Mouse (Mus musculus) kidney, adult 2 months (tissue): Measurements from ENCODE around the gene Ms4a1. TPM values are rescaled to one million over a fixed set of nuclear protein-coding genes. Genes with fewer than 3 reads are reported as not detected.

Experiments used
- DNase-seq: peaks from one replicate; pipeline ENCODE4 v3.0.0; 2021
- H3K27ac ChIP-seq: fragments of 200-500 bp; 2 replicates; pipeline ENCODE4 v1.5.1; 2012; ENCODE audit warnings: low read depth, low read length, control low read depth, inconsistent platforms; ENCODE audit not compliant: insufficient read depth
- H3K27me3 ChIP-seq: fragments of 200-500 bp; replicated peaks from 2 replicates; pipeline ENCODE4 v1.6.1; 2012; ENCODE audit warnings: mild to moderate bottlenecking, moderate library complexity, low read length, inconsistent platforms; ENCODE audit not compliant: control insufficient read depth, insufficient read depth
- H3K36me3 ChIP-seq: fragments of 200-500 bp; 2 replicates; pipeline ENCODE4 v1.6.1; 2012; ENCODE audit warnings: mild to moderate bottlenecking, moderate library complexity, low read length, inconsistent platforms; ENCODE audit not compliant: control insufficient read depth, insufficient read depth
- H3K4me1 ChIP-seq: fragments of 200-500 bp; 2 replicates; pipeline ENCODE4 v1.6.1; 2011; ENCODE audit warnings: low read length; ENCODE audit not compliant: control insufficient read depth, insufficient read depth
- H3K4me3 ChIP-seq: fragments of 200-500 bp; 2 replicates; pipeline ENCODE4 v1.5.1; 2011; ENCODE audit warnings: mild to moderate bottlenecking, low read depth, low read length, control low read depth; ENCODE audit not compliant: insufficient read depth
- CTCF ChIP-seq: fragments of 200-500 bp; conservative IDR thresholded peaks from 2 replicates; pipeline ENCODE4 v1.5.1; 2011; ENCODE audit warnings: low read depth, mild to moderate bottlenecking, control low read depth, low read length, moderate library complexity, mixed read lengths; ENCODE audit not compliant: insufficient read depth, insufficient read length
- POLR2A ChIP-seq: fragments of 200-500 bp; IDR thresholded peaks from one replicate; pipeline ENCODE4 v1.6.1; 2011; ENCODE audit warnings: low read depth, low read length, control low read depth
- WGBS: fragments of 180-500 bp; shearing (Covaris S2); methylation state at CpG from one replicate; pipeline ENCODE4 v1.1.7; 2018; 5-methylcytosine and 5-hydroxymethylcytosine counted together
- polyA plus RNA-seq: library from polyadenylated mRNA; depleted of rRNA; stranded (reverse); fragments of >200 nt; gene quantifications from 2 replicates; pipeline ENCODE4 v1.2.3, GENCODE M21; 2012; rRNA removed

Gene Ms4a1
- polyA plus RNA-seq, 1 experiment: 1.9 TPM

DNA sequence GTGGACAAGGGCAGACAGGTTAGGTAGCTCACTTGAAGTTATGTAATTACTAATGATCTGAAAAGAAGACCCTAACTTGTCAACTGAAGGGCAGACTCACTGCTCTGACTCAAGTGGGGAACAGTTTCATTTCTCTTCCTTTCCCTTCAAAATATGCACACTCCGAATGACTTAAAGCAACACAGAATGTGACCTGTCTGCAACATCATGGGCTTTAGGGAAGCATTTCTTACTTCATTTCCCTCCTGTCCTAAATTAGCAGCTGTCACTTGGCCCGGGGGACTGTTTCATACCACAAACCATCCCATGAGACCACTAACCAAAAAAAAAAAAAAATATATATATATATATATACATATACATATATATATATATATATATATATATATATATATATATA lies 4.5 kb downstream of the Ms4a1 start:
- no peaks in the 10 kb centered on the region for H3K36me3 ChIP-seq
- no peak overlapping the region for H3K27ac ChIP-seq
- H3K4me1 ChIP-seq: no peaks in the 10 kb centered on the region
- no peaks in the 10 kb centered on the region; the same call in 1 of the 2 replicates for H3K27me3 ChIP-seq
- no peak for TF ChIP-seq CTCF
- no peak for DNase-seq
- H3K4me3 ChIP-seq: no peak overlapping the region
- 78% methylated on average over 2 of the region's 2 CpGs for whole genome bisulfite sequencing

DNA sequence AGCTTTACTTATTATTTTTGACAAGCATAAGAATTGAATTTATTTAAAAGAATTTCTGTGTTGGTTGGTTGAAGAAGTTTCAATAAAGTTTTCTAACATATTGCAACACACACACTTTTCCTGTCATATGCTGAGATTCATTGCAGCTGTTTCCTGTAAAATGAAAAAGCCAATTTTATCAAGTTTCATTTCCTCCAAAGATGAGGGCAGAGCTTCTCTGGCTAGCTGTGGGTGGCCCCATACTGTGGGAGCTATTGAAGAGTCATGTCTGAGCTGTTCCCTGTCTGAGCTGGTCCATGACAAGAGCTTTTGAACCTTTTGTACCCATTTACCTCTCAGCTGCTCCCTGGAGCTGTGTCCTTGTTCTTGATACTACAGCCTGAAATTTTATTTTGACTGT lies 21.8 kb downstream of the Ms4a1 start:
- Histone ChIP-seq H3K4me1 (no peaks in the 10 kb centered on the region), H3K27ac (no peak overlapping the region), H3K36me3 (no peaks in the 10 kb centered on the region), H3K4me3 (no peak overlapping the region), H3K27me3 (no peaks in the 10 kb centered on the region)
- TF ChIP-seq CTCF: no peak
- no peak for TF ChIP-seq POLR2A
- peak; percentile 8 for DNase-seq

DNA sequence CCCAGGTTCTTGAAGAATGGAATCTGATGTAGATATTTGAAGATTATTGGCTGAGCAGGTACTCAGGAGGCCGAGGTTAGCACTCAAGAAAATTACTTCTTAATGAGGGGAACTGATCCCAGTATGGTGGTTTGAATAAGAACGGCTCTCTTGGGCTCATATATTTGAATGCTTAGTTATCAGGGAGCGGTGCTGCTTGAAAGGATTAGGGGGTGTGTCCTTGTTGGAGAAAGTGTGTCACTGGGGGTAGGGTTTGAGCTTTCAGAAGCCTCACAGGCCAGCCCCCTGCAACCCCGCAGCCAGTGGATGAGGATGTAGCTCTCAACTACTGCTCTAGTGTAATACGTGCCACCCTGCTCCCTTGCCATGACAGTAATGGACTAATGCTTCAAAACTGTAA lies 23.5 kb downstream of the Ms4a1 start:
- Histone ChIP-seq H3K27me3 (no peaks in the 10 kb centered on the region), H3K36me3 (no peaks in the 10 kb centered on the region), H3K4me1 (no peaks in the 10 kb centered on the region), H3K27ac (no peak overlapping the region), H3K4me3 (no peak overlapping the region)
- TF ChIP-seq POLR2A (no peak), CTCF (no peak)
- 60% methylated on average over 5 of the region's 5 CpGs for WGBS
- no peak for DNase-seq

DNA sequence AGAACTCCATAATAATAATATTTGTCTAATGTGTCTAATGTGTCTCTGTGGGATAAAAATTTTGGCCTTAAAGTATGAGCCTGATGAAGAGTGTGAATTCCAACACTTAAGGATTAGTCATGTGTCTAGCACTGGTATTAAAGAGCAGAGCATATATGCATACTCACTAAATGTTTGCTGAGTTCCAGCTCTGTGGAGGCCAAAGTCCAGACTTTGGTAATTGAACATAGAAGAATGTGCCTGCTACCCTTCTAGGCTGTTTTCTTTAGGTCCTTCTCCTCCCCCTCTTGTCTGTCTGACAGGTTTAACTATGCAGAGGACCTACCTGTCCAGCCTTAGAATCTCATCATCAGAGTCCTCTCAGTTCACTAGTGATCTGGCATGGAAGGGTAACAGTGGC lies 30.2 kb downstream of the Ms4a1 start:
- Histone ChIP-seq H3K4me3 (no peak overlapping the region), H3K4me1 (no peaks in the 10 kb centered on the region), H3K27me3 (no peaks in the 10 kb centered on the region), H3K27ac (no peak overlapping the region), H3K36me3 (no peaks in the 10 kb centered on the region)
- no peak for DNase-seq
- TF ChIP-seq POLR2A: no peak
- TF ChIP-seq CTCF: no peak

DNA sequence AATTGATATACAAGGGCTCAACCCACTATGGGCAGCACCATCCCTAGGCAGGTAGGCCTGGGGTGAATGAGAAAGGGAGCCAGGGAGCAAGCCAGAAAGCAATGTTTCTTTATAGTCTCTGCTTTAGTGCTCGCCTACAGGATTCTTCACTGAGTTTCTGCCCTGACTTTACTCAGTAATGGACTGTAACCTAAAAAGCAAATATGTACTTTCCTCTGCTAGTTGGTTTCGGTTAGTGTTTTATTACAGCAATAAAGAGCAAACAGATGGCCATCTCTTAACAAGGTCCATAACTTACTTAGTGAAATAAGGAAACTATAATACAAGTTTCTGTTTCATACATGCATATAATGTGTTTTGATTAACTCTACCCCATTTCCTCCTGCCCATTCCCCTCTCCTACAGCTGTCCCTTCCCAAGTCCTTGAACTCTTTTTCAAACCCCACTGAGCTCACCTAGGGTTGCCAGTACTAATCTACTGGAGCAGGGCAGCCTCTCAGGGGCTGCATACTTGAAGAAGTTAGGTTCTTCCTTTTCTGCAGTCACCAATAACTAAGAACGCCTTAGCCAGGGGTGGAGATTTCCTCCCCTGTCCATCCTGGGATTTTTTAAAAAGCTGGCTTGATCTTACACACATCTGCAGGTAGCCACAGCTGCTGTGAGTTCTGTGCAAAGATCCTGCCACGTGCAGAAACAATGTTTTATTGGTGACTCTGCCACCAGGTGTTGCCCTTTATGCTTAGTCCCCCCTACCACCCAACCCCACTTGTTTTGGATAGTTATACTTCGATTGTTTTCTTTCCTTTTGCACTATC lies 30.9 kb downstream of the Ms4a1 start:
- Histone ChIP-seq H3K4me1 (no peaks in the 10 kb centered on the region), H3K36me3 (no peaks in the 10 kb centered on the region), H3K27me3 (no peaks in the 10 kb centered on the region), H3K27ac (no peak overlapping the region), H3K4me3 (no peak overlapping the region)
- WGBS: 65% methylated on average over 5 of the region's 5 CpGs
- no peak for DNase-seq
- TF ChIP-seq POLR2A (no peak), CTCF (no peak)

DNA sequence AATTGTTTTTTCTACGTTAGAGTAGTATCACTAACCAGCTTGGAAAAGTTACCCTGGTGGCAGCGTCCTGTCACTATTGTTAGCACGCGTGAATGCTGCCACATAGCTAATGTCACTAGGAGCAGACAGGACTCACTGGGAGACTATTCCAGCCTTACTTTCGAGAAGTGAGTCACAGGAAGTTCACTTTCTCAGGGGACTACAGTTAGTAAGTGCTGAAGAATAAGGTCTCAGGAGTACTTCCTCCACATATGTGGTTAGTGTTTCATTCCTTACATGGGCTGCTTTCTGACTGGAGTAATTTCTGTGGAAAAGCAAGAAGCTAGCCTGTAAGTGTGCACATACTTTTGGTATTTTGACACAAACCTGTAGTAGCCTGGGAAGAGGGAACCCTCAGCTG lies 31.8 kb downstream of the Ms4a1 start:
- no peaks in the 10 kb centered on the region for H3K4me1 ChIP-seq
- H3K36me3 ChIP-seq: no peaks in the 10 kb centered on the region
- H3K4me3 ChIP-seq: no peak overlapping the region
- H3K27me3 ChIP-seq: no peaks in the 10 kb centered on the region
- TF ChIP-seq CTCF (no peak), POLR2A (no peak)
- DNase-seq: no peak
- whole genome bisulfite sequencing: 62% methylated on average over 5 of the region's 5 CpGs
- no peak overlapping the region for H3K27ac ChIP-seq

DNA sequence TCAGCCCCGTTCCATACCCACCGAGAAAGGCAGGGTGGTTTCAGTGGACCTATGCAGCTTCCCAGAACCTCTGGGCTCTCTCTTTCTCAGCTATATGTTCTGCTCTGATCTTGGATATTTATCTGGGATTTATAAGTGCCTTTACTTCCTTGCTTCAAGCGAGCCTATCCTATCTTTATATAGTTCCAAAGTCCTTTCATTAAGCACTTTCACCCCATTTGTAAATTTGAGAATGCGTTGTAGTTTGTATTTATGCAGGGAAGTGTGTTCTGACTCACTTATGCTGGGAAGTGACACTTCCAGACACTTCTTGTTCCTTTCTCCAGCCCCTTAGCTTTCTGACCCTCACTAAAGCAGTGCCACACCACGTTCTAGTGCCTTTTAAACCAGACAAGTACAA lies 33.7 kb downstream of the Ms4a1 start, which contains the start of gene Ms4a12:
Gene Ms4a12, minus strand, starts transcription at position 101 of the 400 bp plus-strand sequence.
- Histone ChIP-seq H3K27me3 (no peaks in the 10 kb centered on the region), H3K4me3 (no peak within 1 kb of the TSS), H3K27ac (no peak within 1 kb of the TSS), H3K4me1 (no peaks in the 10 kb centered on the region), H3K36me3 (no peaks in the 10 kb centered on the region)
- WGBS: 69% methylated on average over 5 of the region's 5 CpGs
- no peak for DNase-seq
- TF ChIP-seq POLR2A (no peak), CTCF (no peak)

Other genes with a start within 250 kb of the Ms4a1 start
- not detected in 2 replicates for gene Ms4a18, start 248.2 kb downstream of the Ms4a1 start, polyA plus RNA-seq
- 0.43 and 0.86 TPM in 2 replicates for gene Ms4a8a, start 185.1 kb downstream of the Ms4a1 start, polyA plus RNA-seq
- 0.10 TPM in 1 of 2 replicates, not detected in the other for gene 1700017D01Rik, start 135.4 kb downstream of the Ms4a1 start, polyA plus RNA-seq
- not detected in 2 replicates for gene 1700025F22Rik, start 100.9 kb downstream of the Ms4a1 start, polyA plus RNA-seq
- not detected in 2 replicates for gene Ms4a13, start 69.5 kb downstream of the Ms4a1 start, polyA plus RNA-seq
- not detected in 2 replicates for gene Ms4a12, start 33.8 kb downstream of the Ms4a1 start, polyA plus RNA-seq
- gene Ms4a5, start 17.6 kb upstream of the Ms4a1 start, polyA plus RNA-seq: not detected in 2 replicates
- 0.08 TPM in 2 replicates for gene Ms4a14, start 48.2 kb upstream of the Ms4a1 start, polyA plus RNA-seq
- gene Ms4a7, start 69.9 kb upstream of the Ms4a1 start, polyA plus RNA-seq: 1.2 and 2.0 TPM in 2 replicates
- gene Ms4a4a, start 109.3 kb upstream of the Ms4a1 start, polyA plus RNA-seq: 0.09 TPM in 1 of 2 replicates, not detected in the other
- gene Ms4a4c, start 138.5 kb upstream of the Ms4a1 start, polyA plus RNA-seq: 0.24 and 1.7 TPM in 2 replicates
- gene Ms4a4b, start 177.3 kb upstream of the Ms4a1 start, polyA plus RNA-seq: 1.4 and 12.3 TPM in 2 replicates
- 1.7 and 3.0 TPM in 2 replicates for gene Ms4a6c, start 203.1 kb upstream of the Ms4a1 start, polyA plus RNA-seq
- gene Gm8369, start 219.7 kb upstream of the Ms4a1 start, polyA plus RNA-seq: 0.18 and 3.0 TPM in 2 replicates